Comparison of ENCODE assay signal across 23 mouse cellular contexts in genomic region chr1:93691106-93691505, GRCm38 (mm10).
"Had no signal": no experiment of that assay in that cellular context is flagged by ENCODE, and none has a peak within 500 bp of the region (broad histone marks: within the 10 kb centered on the region; RNA-seq: fewer than 3 reads in every experiment).

No protein-coding gene starts in this region.

- H3K4me3 ChIP-seq: heart, adult 2 months; heart, embryonic 13.5 days; heart, embryonic 15.5 days; hindbrain, embryonic 13.5 days; hindbrain, embryonic 15.5 days; kidney, embryonic 15.5 days; limb, embryonic 13.5 days; limb, embryonic 15.5 days; liver, embryonic 12.5 days had no signal

- DNase-seq: gastrocnemius, postnatal 14 days; gastrocnemius, postnatal 36 days; heart, adult 11 months; heart, adult 2 months; heart, postnatal 14 days; heart, postnatal 36 days; kidney, adult 11 months; kidney, adult 2 months; kidney, adult 9 months; kidney, postnatal 14 days; kidney, postnatal 36 days; left cerebral cortex, postnatal 4 days had no signal

- ATAC-seq: hindbrain, postnatal 0 days; liver, embryonic 12.5 days had no signal

- H3K27ac ChIP-seq: heart, adult 2 months; heart, embryonic 13.5 days; heart, embryonic 15.5 days; hindbrain, embryonic 13.5 days; hindbrain, embryonic 15.5 days; hindbrain, postnatal 0 days; kidney, embryonic 15.5 days; kidney, postnatal 0 days; limb, embryonic 13.5 days; limb, embryonic 15.5 days; liver, embryonic 12.5 days; liver, embryonic 14.5 days had no signal
